Mouse (Mus musculus): ENCODE data around the gene Prkcg. TPM values are rescaled to one million over a fixed set of nuclear protein-coding genes. Genes with fewer than 3 reads are reported as not detected.
A peak's percentile ranks its signal among the peaks of the same experiment; 100 is the strongest.

Gene Prkcg
- polyA plus RNA-seq, 1 experiment, result 3.4 TPM

DNA sequence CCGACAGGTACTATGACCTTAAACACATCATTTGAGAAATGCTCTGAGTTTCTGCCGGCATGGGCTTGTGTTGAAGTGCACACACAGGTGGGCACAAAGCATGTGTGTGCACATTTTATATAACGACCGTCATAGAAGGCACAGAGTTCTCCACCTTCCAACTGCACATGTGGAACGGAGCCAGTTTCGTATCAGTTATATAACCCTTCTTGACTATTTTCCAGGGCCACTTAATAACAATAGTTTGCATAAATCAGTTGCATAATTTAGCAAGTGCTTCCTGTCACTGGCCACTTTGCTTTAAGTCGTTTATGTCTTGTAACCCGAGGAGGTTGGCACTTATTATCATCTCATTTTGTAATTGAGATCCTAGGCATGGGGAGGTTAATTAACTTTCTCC is 84.8 kb downstream of the Prkcg start:
- H3K27ac ChIP-seq (ENCODE audit: insufficient read depth, low read length), result no peak overlapping the region
- no peaks in the 10 kb centered on the region for H3K36me3 ChIP-seq (ENCODE audit: control insufficient read depth, insufficient read depth, low read length, poor library complexity, severe bottlenecking)
- H3K9ac ChIP-seq (ENCODE audit: low read depth, poor library complexity, severe bottlenecking), result no peak overlapping the region
- no peak overlapping the region for H3K4me3 ChIP-seq (ENCODE audit: low read depth, low read length)
- H3K9me3 ChIP-seq (replicated peaks; ENCODE audit: control insufficient read depth, insufficient read depth, low read length, poor library complexity, severe bottlenecking), result no peaks in the 10 kb centered on the region
- peaks cover 5% of the 10 kb centered on the region for H3K4me1 ChIP-seq (ENCODE audit: control insufficient read depth, insufficient read depth, low read length)
- no peak for TF ChIP-seq CTCF (IDR thresholded peaks at IDR 0.05; ENCODE audit: low read depth, low read length)
- TF ChIP-seq POLR2A (IDR thresholded peaks at IDR 0.05; ENCODE audit: insufficient read depth, low read length), result no peak
- no peak for TF ChIP-seq EP300 (IDR thresholded peaks at IDR 0.05; ENCODE audit: insufficient read depth, low read depth, low read length)
- H3K27me3 ChIP-seq (ENCODE audit: control insufficient read depth, insufficient read depth, low read length, poor library complexity, severe bottlenecking), result no peaks in the 10 kb centered on the region

DNA sequence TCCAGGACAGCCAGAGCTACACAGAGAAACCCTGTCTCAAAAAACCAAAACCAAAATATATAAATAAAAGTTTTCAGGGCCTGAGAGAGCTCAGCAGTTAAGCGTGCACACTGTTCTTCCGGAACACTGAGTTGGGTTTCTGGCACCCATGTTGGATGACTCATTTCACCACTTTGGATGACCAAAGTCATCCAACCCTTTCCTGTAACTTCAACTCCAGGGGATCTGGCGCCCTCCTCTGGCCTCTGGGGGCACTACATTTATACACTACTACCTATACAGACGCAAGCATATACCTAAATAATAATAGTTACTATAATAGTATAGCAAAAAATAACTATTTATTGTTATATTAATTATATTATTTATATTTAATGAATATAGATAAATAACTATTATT is 87.9 kb downstream of the Prkcg start:
- Histone ChIP-seq H3K27ac (ENCODE audit: insufficient read depth, low read length) (no peak overlapping the region), H3K36me3 (ENCODE audit: control insufficient read depth, insufficient read depth, low read length, poor library complexity, severe bottlenecking) (no peaks in the 10 kb centered on the region), H3K27me3 (ENCODE audit: control insufficient read depth, insufficient read depth, low read length, poor library complexity, severe bottlenecking) (no peaks in the 10 kb centered on the region), H3K4me1 (ENCODE audit: control insufficient read depth, insufficient read depth, low read length) (peaks cover 2% of the 10 kb centered on the region), H3K9ac (ENCODE audit: low read depth, poor library complexity, severe bottlenecking) (no peak overlapping the region), H3K4me3 (ENCODE audit: low read depth, low read length) (no peak overlapping the region), H3K9me3 (replicated peaks; ENCODE audit: control insufficient read depth, insufficient read depth, low read length, poor library complexity, severe bottlenecking) (no peaks in the 10 kb centered on the region)
- TF ChIP-seq CTCF (IDR thresholded peaks at IDR 0.05; ENCODE audit: low read depth, low read length) (peak; percentile 81), POLR2A (IDR thresholded peaks at IDR 0.05; ENCODE audit: insufficient read depth, low read length) (no peak)

Other genes starting within 250 kb of the Prkcg start
- gene AU018091, start 120.0 kb upstream of the Prkcg start, polyA plus RNA-seq (2011; ENCODE audit: insufficient read depth, insufficient read length, low read depth, missing spikeins), result 64.8 and 68.3 TPM in 2 replicates
- gene Nlrp12, start 39.4 kb upstream of the Prkcg start, polyA plus RNA-seq (2011; ENCODE audit: insufficient read depth, insufficient read length, low read depth, missing spikeins), result 0.20 TPM in 1 of 2 replicates, not detected in the other
- gene Myadm, start 99 bp upstream of the Prkcg start, polyA plus RNA-seq (2011; ENCODE audit: insufficient read depth, insufficient read length, low read depth, missing spikeins), result 214 and 225 TPM in 2 replicates
- gene Cacng7, start 43.8 kb downstream of the Prkcg start, polyA plus RNA-seq (2011; ENCODE audit: insufficient read depth, insufficient read length, low read depth, missing spikeins), result 57.6 and 60.5 TPM in 2 replicates
- 5.2 and 7.6 TPM in 2 replicates for gene Cacng8, start 101.5 kb downstream of the Prkcg start, polyA plus RNA-seq (2011; ENCODE audit: insufficient read depth, insufficient read length, low read depth, missing spikeins)
- 16.6 and 17.6 TPM in 2 replicates for gene Cacng6, start 135.0 kb downstream of the Prkcg start, polyA plus RNA-seq (2011; ENCODE audit: insufficient read depth, insufficient read length, low read depth, missing spikeins)
- gene Tarm1, start 213.4 kb downstream of the Prkcg start, polyA plus RNA-seq (2011; ENCODE audit: insufficient read depth, insufficient read length, low read depth, missing spikeins), result 4.7 and 6.3 TPM in 2 replicates

Data from ES-Bruce4 (cell line).